Mouse (Mus musculus): ENCODE measurements at regions not wholly inside any gene's neighbourhood (a gene's known extent, or its start where the extent isn't known, plus 50 kb on each side); places are given as distances from the start of the nearest gene placed in this dataset.

- no peaks in the 10 kb centered on the region for H3K36me3 ChIP-seq
- WGBS, result 65% methylated on average over 7 of the region's 7 CpGs
- no peaks in the 10 kb centered on the region for H3K9me3 ChIP-seq
- H3K4me3 ChIP-seq (replicated peaks), result no peak overlapping the region
- no peak overlapping the region for H3K9ac ChIP-seq (replicated peaks)
- no peak overlapping the region for H3K27ac ChIP-seq
- no peak overlapping the region for H3K4me2 ChIP-seq
- H3K4me1 ChIP-seq (replicated peaks), result peaks cover 20% of the 10 kb centered on the region
- no peak for ATAC-seq (ENCODE audit: insufficient number of reproducible peaks, insufficient read depth, low FRiP score, low TSS enrichment, low read depth)
- H3K27me3 ChIP-seq, result peaks cover 11% of the 10 kb centered on the region; the same call in 1 of the 2 replicates
These were observed 51.7 kb upstream of the Mgmt start for GRCm38 (mm10) chr7:136842751-136843150.

- no peak for ATAC-seq (ENCODE audit: insufficient number of reproducible peaks, insufficient read depth, low FRiP score, low TSS enrichment, low read depth)
- Histone ChIP-seq H3K36me3 (no peaks in the 10 kb centered on the region), H3K4me3 (replicated peaks) (no peak overlapping the region), H3K27me3 (peaks cover 11% of the 10 kb centered on the region; the same call in 1 of the 2 replicates), H3K9ac (replicated peaks) (no peak overlapping the region), H3K4me2 (no peak overlapping the region), H3K27ac (no peak overlapping the region), H3K4me1 (replicated peaks) (peaks cover 20% of the 10 kb centered on the region), H3K9me3 (no peaks in the 10 kb centered on the region)
- 31% methylated on average over 5 of the region's 5 CpGs for WGBS
These were observed 50.1 kb upstream of the Mgmt start for GRCm38 (mm10) chr7:136844282-136844681.
